Mouse (Mus musculus) limb, embryonic 13.5 days (tissue): Measurements from ENCODE around the gene Agfg2. TPM values are rescaled to one million over a fixed set of nuclear protein-coding genes. Genes with fewer than 3 reads are reported as not detected.
A peak's percentile ranks its signal among the peaks of the same experiment; 100 is the strongest.
"Not testable (repeated sequence)": the region's sequence is repeated elsewhere in the genome, so short reads cannot be mapped to it uniquely, and the experiment has no call there.

Source experiments
- ATAC-seq: fragments of 200-750 bp; cut with Nextera tagmentation; 2 replicates; pipeline ENCODE4 v1.8.0; 2017; ENCODE audit warnings: low read depth, moderate number of reproducible peaks, moderate TSS enrichment; ENCODE audit not compliant: low FRiP score
- H3K27ac ChIP-seq: fragments of 300-500 bp; sonication (generic); 2 replicates; pipeline ENCODE4 v1.5.1; 2015; ENCODE audit warnings: inconsistent platforms, mild to moderate bottlenecking, moderate library complexity
- H3K27me3 ChIP-seq: fragments of 300-500 bp; sonication (generic); 2 replicates; pipeline ENCODE4 v1.6.1; 2015; ENCODE audit warnings: mild to moderate bottlenecking, inconsistent platforms
- H3K36me3 ChIP-seq: fragments of 300-500 bp; sonication (generic); 2 replicates; pipeline ENCODE4 v1.6.1; 2015; ENCODE audit warnings: inconsistent platforms, mild to moderate bottlenecking, moderate library complexity
- H3K4me1 ChIP-seq: fragments of 300-500 bp; sonication (generic); 2 replicates; pipeline ENCODE4 v1.6.1; 2015; ENCODE audit warnings: inconsistent platforms
- H3K4me2 ChIP-seq: fragments of 300-500 bp; sonication (generic); replicated peaks from 2 replicates; pipeline ENCODE4 v1.6.1; 2015; ENCODE audit warnings: inconsistent platforms, mild to moderate bottlenecking, moderate library complexity
- H3K4me3 ChIP-seq: fragments of 300-500 bp; sonication (generic); 2 replicates; pipeline ENCODE4 v1.5.1; 2015; ENCODE audit warnings: moderate library complexity, mild to moderate bottlenecking, inconsistent platforms
- H3K9ac ChIP-seq: fragments of 300-500 bp; sonication (generic); 2 replicates; pipeline ENCODE4 v1.6.1; 2015; ENCODE audit warnings: mild to moderate bottlenecking, inconsistent platforms
- H3K9me3 ChIP-seq: fragments of 300-500 bp; sonication (generic); 2 replicates; pipeline ENCODE4 v1.6.1; 2016; ENCODE audit warnings: inconsistent platforms
- WGBS: fragments of 180-500 bp; shearing (Covaris S2); methylation state at CpG from one replicate; pipeline ENCODE4 v1.1.7; 2015; 5-methylcytosine and 5-hydroxymethylcytosine counted together
- polyA plus RNA-seq: library from polyadenylated mRNA; unstranded; fragments of >200 nt; fragmentation: Nextera tagmentation; extraction: Ambion mirVana; gene quantifications from 2 replicates; pipeline ENCODE4 v1.2.1, GENCODE M21; 2015

Agfg2 gene
- 19.4 and 19.7 TPM in 2 replicates for polyA plus RNA-seq

GRCm38 (mm10) chr5:137684294-137685123, at the start of gene Agfg2:
Gene Agfg2 (minus strand): TSS chr5:137684726.
- WGBS, result under 1% methylated on average over 62 of the region's 62 CpGs
- H3K27ac ChIP-seq, result peak within 1 kb of the TSS; percentile 65
- peak; percentile 100 for ATAC-seq
- H3K27me3 ChIP-seq, result no peaks in the 10 kb centered on the region
- H3K9me3 ChIP-seq, result no peaks in the 10 kb centered on the region
- peak within 1 kb of the TSS; percentile 80 for H3K9ac ChIP-seq
- peak within 1 kb of the TSS; percentile 72 for H3K4me3 ChIP-seq
- H3K36me3 ChIP-seq, result peaks cover 12% of the 10 kb centered on the region; the same call in 1 of the 2 replicates
- H3K4me2 ChIP-seq, result peak within 1 kb of the TSS; percentile 93
- peaks cover 16% of the 10 kb centered on the region for H3K4me1 ChIP-seq

- no peaks in the 10 kb centered on the region for H3K27me3 ChIP-seq
- H3K4me1 ChIP-seq, result peaks cover 27% of the 10 kb centered on the region
- 0 out of 2 replicates have a peak, but pooled peaks have one; percentile 12 for ATAC-seq
- 89% methylated on average over 12 of the region's 12 CpGs for WGBS
- H3K4me3 ChIP-seq, result no peak overlapping the region
- H3K4me2 ChIP-seq, result no peak overlapping the region
- H3K36me3 ChIP-seq, result peaks cover 73% of the 10 kb centered on the region
- H3K9me3 ChIP-seq, result no peaks in the 10 kb centered on the region
- H3K9ac ChIP-seq, result 0 out of 2 replicates have a peak overlapping the region, but pooled peaks have one; percentile 19
- H3K27ac ChIP-seq, result no peak overlapping the region
Measured at GRCm38 (mm10) chr5:137733638-137734288, 49.2 kb upstream of the Agfg2 start.

DNA sequence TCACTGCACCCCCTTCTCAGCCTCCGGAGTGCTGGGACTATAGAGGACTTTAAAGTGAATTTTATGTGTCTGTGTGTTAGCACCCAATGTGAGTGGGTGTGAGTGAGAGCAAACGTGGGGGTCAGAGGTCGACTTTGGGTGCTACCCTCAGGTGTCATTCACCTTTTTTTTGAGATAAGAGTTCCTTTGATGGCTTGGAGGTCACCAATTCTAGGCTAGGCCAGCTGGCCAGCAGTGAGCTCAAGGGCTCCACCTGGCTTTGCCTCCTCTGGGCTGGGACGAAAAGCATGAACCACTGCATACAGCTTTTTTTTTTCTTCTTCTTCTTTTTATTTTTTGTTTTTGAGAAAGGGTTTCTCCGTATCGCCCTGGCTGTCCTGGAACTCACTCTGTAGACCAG, 42.2 kb upstream of the Agfg2 start:
- WGBS, result 72% methylated on average over 6 of the region's 6 CpGs
- H3K36me3 ChIP-seq, result peaks cover 13% of the 10 kb centered on the region

GRCm38 (mm10) chr5:137723840-137724239, 39.3 kb upstream of the Agfg2 start:
- H3K4me2 ChIP-seq, result no peak overlapping the region
- 88% methylated on average over 5 of the region's 5 CpGs for WGBS
- H3K27me3 ChIP-seq, result no peaks in the 10 kb centered on the region
- H3K4me3 ChIP-seq, result no peak overlapping the region
- no peak overlapping the region for H3K27ac ChIP-seq
- no peak for ATAC-seq
- H3K9me3 ChIP-seq, result no peaks in the 10 kb centered on the region
- peaks cover 4% of the 10 kb centered on the region; the same call in 1 of the 2 replicates for H3K4me1 ChIP-seq
- no peak overlapping the region for H3K9ac ChIP-seq
- H3K36me3 ChIP-seq, result 0 out of 2 replicates have a peak, but pooled peaks cover under 1% of the 10 kb centered on the region

More for the DNA sequence above, 42.2 kb upstream of the Agfg2 start:
- Histone ChIP-seq H3K27me3 (no peaks in the 10 kb centered on the region), H3K4me2 (no peak overlapping the region), H3K9ac (no peak overlapping the region), H3K27ac (no peak overlapping the region), H3K4me3 (no peak overlapping the region), H3K4me1 (peaks cover 9% of the 10 kb centered on the region), H3K9me3 (no peaks in the 10 kb centered on the region)
- ATAC-seq, result no peak

GRCm38 (mm10) chr5:137720558-137721164, 36.1 kb upstream of the Agfg2 start:
- ATAC-seq, H3K4me1 ChIP-seq, H3K27me3 ChIP-seq, H3K36me3 ChIP-seq, H3K27ac ChIP-seq, H3K9me3 ChIP-seq, H3K9ac ChIP-seq: not testable (repeated sequence)
- WGBS, result 16% methylated on average over 11 of the region's 16 CpGs
- peak overlapping the region; percentile 53 for H3K4me2 ChIP-seq
- peak overlapping the region; percentile 24 for H3K4me3 ChIP-seq

DNA sequence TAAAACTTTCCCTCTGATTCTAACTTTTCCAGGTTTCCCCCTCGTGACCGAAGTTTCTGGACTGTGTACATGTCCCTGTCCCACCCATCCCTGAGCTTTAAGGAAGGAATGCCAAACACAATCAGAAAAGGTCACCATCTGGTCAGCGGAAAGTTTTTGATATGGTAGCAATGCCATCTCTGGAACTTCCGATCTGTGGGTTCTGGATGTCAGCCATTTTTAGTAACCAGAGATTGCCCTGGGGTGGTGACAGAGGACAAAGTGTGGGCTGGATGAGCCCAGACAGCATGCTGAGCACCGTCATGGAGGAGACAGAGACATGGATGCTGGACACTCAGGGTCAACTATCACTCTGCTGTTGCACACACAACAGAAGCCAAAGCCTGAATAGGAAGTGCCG, 34.6 kb upstream of the Agfg2 start:
- ATAC-seq, result no peak
- H3K4me2 ChIP-seq, result no peak overlapping the region
- WGBS, result 82% methylated on average over 6 of the region's 6 CpGs

GRCm38 (mm10) chr5:137718020-137718790, 33.7 kb upstream of the Agfg2 start:
- 64% methylated on average over 8 of the region's 8 CpGs for WGBS
- ATAC-seq, result no peak
- H3K4me3 ChIP-seq, result no peak overlapping the region

More for the DNA sequence above, 34.6 kb upstream of the Agfg2 start:
- Histone ChIP-seq H3K4me1 (peaks cover 4% of the 10 kb centered on the region; the same call in 1 of the 2 replicates), H3K9me3 (no peaks in the 10 kb centered on the region), H3K9ac (no peak overlapping the region), H3K36me3 (no peaks in the 10 kb centered on the region), H3K4me3 (no peak overlapping the region), H3K27ac (no peak overlapping the region), H3K27me3 (no peaks in the 10 kb centered on the region)

DNA sequence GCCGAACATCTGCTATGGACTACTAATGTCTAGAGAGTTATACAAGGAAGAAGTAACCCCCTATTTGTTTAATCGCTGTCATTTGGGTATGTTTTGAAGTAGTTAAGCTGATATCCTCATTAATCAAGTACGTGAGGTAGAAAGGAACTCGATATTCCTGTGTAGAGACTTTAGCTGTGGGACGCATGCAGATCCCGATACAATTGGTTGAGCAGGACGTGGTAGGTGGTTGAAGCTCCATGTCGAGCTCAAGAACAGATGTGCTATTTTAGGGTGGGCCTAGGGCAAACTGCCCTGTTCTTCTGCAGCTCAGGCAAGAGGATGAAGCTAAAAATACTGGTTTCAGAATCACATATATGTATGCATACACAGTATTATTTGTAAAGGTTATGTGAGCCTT, 31.2 kb upstream of the Agfg2 start:
- H3K4me2 ChIP-seq, result no peak overlapping the region
- ATAC-seq, result no peak
- no peak overlapping the region for H3K4me3 ChIP-seq

More at GRCm38 (mm10) chr5:137718020-137718790, 33.7 kb upstream of the Agfg2 start:
- no peaks in the 10 kb centered on the region for H3K9me3 ChIP-seq
- no peaks in the 10 kb centered on the region for H3K27me3 ChIP-seq
- no peaks in the 10 kb centered on the region for H3K36me3 ChIP-seq
- no peak overlapping the region for H3K27ac ChIP-seq
- no peak overlapping the region for H3K9ac ChIP-seq
- peaks cover 4% of the 10 kb centered on the region; the same call in 1 of the 2 replicates for H3K4me1 ChIP-seq
- no peak overlapping the region for H3K4me2 ChIP-seq

GRCm38 (mm10) chr5:137713454-137713853, 28.9 kb upstream of the Agfg2 start:
- no peaks in the 10 kb centered on the region for H3K36me3 ChIP-seq
- no peak overlapping the region for H3K4me2 ChIP-seq
- 77% methylated on average over 5 of the region's 5 CpGs for WGBS
- H3K27ac ChIP-seq, result no peak overlapping the region
- H3K9ac ChIP-seq, result no peak overlapping the region
- no peak for ATAC-seq
- H3K9me3 ChIP-seq, result no peaks in the 10 kb centered on the region
- H3K4me3 ChIP-seq, result no peak overlapping the region
- H3K4me1 ChIP-seq, result no peaks in the 10 kb centered on the region
- H3K27me3 ChIP-seq, result no peaks in the 10 kb centered on the region

More for the DNA sequence above, 31.2 kb upstream of the Agfg2 start:
- Histone ChIP-seq H3K9me3 (no peaks in the 10 kb centered on the region), H3K27ac (no peak overlapping the region), H3K4me1 (peaks cover 3% of the 10 kb centered on the region; the same call in 1 of the 2 replicates), H3K9ac (no peak overlapping the region), H3K27me3 (no peaks in the 10 kb centered on the region), H3K36me3 (no peaks in the 10 kb centered on the region)
- WGBS, result 73% methylated on average over 8 of the region's 8 CpGs

GRCm38 (mm10) chr5:137706913-137707633, 22.5 kb upstream of the Agfg2 start:
- Histone ChIP-seq H3K4me1 (peaks cover 8% of the 10 kb centered on the region; the same call in 1 of the 2 replicates), H3K4me2 (0 out of 2 replicates have a peak overlapping the region, but pooled peaks have one; percentile 3)
- ATAC-seq, result 0 out of 2 replicates have a peak, but pooled peaks have one; percentile 51

GRCm38 (mm10) chr5:137705242-137705641, 20.7 kb upstream of the Agfg2 start:
- Histone ChIP-seq H3K27me3 (no peaks in the 10 kb centered on the region), H3K9ac (no peak overlapping the region), H3K4me2 (no peak overlapping the region), H3K4me3 (no peak overlapping the region), H3K27ac (no peak overlapping the region), H3K4me1 (peaks cover 8% of the 10 kb centered on the region; the same call in 1 of the 2 replicates), H3K9me3 (no peaks in the 10 kb centered on the region), H3K36me3 (no peaks in the 10 kb centered on the region)
- ATAC-seq, result no peak
- WGBS, result 49% methylated on average over 6 of the region's 6 CpGs

More at GRCm38 (mm10) chr5:137706913-137707633, 22.5 kb upstream of the Agfg2 start:
- no peak overlapping the region for H3K27ac ChIP-seq
- H3K9me3 ChIP-seq, result no peaks in the 10 kb centered on the region
- no peaks in the 10 kb centered on the region for H3K36me3 ChIP-seq
- no peaks in the 10 kb centered on the region for H3K27me3 ChIP-seq
- H3K9ac ChIP-seq, result no peak overlapping the region
- 64% methylated on average over 12 of the region's 12 CpGs for WGBS
- H3K4me3 ChIP-seq, result no peak overlapping the region
